Mouse (Mus musculus) bone marrow, adult 2 months (tissue): ENCODE measurements around the gene Jph2.

Experiments
- CTCF ChIP-seq: fragments of 200-500 bp; IDR thresholded peaks from 2 replicates; pipeline ENCODE4 v1.5.1; 2011; ENCODE audit warnings: low read length, control low read depth; ENCODE audit not compliant: control insufficient read depth, insufficient read depth
- POLR2A ChIP-seq: fragments of 200-500 bp; IDR thresholded peaks from 2 replicates; pipeline ENCODE4 v1.6.1; 2011; ENCODE audit warnings: low read depth, mild to moderate bottlenecking, control low read depth, low read length, borderline replicate concordance; ENCODE audit not compliant: control insufficient read depth

DNA sequence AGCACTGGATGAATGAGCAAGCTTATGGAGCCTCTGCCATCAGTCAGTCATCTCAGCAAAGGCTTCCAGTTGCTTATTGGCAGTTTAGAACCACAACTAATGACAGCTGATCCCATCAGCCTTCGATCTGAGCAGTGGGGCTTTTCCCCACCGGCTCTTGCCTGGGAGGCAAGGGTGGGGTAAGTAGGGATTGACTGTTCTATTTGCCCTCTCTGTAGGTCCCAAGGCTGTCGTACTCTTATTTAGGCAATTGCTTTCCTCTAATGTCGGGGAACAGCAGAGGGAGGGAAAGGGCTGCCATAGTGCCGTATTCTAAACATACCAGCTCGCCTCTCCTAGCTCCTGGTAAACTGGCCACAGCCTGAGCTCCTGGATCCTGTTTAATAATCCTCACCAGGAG is 26.8 kb upstream of the Jph2 start, which contains the start of gene Oser1:
- TF ChIP-seq POLR2A (no peak), CTCF (no peak)
